Mouse (Mus musculus): Measurements from ENCODE around the gene Cacul1.

GRCm38 (mm10) chr19:60586652-60587051 lies 5.8 kb upstream of the Cacul1 start:
- TF ChIP-seq CTCF (IDR thresholded peaks at IDR 0.05; ENCODE audit: borderline replicate concordance, control insufficient read depth, extremely low read depth, insufficient read depth, low read length, poor library complexity): no peak
- TF ChIP-seq POLR2A (IDR thresholded peaks at IDR 0.05; ENCODE audit: control insufficient read depth, extremely low read depth, insufficient read depth, low read length, poor library complexity): no peak

Measured in thymus, adult 2 months (tissue).